Mouse (Mus musculus): ENCODE data around the gene Dnah6.

Dnah6 gene

DNA sequence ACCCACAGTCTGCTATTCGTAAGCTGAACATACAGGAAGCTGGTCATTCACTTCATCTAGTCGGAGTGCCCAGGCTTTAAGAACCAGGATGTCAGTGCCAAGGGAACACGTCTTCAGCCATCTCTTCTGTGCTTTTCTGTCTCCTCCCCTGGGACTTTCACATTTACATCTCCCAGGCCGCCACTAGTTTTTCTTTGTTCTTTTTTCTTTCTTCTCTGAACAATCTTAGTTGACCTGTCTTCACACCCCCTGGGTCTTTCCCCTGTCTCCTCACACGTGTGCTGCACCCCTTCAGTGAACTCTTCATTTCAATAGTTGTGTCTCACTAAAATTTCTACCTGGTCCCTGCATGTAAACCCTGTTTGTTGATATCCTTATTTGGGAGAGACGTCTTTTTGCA lies 179.2 kb downstream of the Dnah6 start:
- no peak for DNase-seq (ENCODE audit: extremely low read depth, low read depth)

DNA sequence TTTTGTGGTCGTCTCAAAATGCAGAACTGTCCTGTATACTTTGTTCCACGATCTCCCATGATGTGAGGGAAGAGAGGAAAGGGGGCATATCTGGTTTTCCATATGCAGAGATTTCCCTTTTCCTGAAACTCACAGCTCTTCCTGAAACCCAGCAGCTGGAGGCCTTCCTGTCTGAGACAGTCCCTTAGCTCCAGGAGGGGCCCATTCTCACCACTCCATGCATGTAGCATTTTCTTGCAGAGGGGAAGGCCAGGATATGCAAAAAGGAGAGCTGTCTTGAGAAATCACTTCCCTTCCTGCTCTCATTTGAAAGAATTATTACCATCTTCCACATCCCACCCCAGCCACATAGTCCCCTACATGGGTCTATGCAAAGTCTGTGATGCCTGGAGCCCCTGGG lies 183.2 kb downstream of the Dnah6 start:
- DNase-seq (ENCODE audit: extremely low read depth, low read depth) = no peak

DNA sequence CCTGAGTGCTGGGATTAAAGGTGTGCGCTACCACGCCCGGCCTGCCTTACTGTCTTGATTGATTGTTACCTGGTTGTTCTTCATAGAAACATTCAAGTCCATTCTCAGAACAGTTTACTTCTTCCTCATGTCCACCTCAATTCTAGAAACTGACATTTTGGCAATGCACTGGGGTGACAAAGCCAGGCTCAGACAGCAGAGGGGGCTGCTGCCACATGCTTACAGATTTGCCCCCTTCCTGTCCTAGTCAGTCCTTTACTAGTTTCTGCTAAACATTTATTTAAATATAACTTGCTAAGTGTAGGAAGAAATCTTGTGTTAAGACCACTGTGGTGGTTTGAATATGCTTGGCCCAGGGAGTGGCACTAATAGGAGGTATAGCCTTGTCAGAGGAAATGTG lies 192.6 kb downstream of the Dnah6 start:
- no peak for DNase-seq (ENCODE audit: extremely low read depth, low read depth)

DNA sequence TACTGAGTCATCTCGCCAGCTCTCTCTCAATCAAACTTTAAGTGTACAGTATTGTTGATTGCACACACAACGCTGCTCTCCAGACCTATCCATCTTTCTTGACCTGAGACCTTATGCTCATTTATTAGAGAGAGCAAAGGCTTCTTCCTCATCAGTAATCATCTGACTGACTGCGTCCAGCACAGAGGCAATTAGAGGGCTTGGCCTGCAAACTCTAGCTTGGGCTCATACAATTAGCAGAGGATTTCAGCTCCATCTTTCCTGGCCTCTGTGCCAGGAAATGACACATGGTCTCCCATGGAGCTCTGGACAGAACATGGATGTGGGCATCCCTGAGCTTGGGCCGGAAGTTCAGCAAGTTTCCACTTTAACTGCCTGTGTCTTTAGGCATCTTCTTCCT lies 193.6 kb downstream of the Dnah6 start:
- no peak for DNase-seq (ENCODE audit: extremely low read depth, low read depth)

DNA sequence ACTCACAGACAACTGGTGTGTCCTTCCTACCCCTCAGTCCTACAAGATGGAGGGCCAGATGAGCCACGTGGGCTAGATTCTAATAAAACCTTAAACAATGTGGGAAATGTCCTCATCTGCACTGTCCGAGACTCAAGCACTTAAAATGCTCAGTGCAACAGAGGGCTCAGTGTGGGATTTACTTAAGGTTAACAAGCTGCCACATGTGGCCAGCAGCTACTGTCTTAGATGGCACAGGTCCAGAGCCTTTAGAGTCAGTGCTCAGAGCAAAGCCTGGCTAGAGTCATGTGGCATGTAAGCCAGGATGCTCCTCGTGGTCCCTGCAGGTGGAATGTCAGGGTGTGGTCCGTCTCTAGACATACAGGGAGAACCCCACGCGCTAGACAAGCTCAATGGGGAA lies 194.6 kb downstream of the Dnah6 start:
- no peak for DNase-seq (ENCODE audit: extremely low read depth, low read depth)

DNA sequence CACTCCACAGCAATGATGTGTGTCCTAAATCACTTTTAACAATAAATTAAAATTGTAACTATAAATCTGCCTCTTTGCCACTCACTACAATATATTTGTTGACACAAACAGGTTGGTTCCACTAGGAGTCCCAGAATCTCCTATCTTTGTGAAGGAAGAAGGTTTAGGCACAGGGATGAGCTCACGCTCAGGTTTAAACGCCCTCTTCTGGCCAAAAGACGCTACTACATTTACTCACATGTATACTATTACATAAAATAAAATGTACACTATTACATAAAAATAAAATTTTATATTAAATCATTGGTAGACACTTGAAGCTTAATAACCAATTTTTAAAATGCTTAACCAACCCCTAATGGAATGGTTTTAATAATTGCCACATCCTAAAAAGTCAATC lies 201.4 kb downstream of the Dnah6 start:
- DNase-seq (ENCODE audit: extremely low read depth, low read depth) = no peak

DNA sequence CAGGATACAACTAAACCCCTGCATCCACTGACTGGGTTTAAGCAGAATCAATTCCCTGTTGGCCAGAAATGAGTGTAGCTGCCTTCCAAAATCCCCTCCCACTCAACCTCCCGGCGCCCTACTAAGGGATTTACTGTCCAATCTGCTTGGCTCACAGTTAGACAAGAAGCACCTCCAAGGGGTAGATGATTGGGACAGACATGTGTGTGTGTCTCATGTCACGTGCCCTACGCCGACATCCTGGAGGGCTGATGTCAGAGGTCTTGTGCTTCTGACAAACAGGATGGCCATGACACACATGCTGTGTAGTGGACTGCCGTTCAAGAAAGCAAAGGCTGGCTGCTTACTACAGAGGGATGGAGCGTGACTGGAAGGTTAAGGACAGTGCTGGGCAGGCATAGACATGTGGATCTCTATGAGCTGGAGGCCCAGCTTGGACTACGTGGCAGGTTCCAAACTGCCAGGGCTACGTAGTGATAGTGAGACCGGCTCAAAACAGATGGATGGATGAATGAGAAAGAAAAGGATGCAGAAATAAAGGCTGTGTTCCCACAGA lies 202.6 kb downstream of the Dnah6 start:
- no peak for DNase-seq (ENCODE audit: extremely low read depth, low read depth)

DNA sequence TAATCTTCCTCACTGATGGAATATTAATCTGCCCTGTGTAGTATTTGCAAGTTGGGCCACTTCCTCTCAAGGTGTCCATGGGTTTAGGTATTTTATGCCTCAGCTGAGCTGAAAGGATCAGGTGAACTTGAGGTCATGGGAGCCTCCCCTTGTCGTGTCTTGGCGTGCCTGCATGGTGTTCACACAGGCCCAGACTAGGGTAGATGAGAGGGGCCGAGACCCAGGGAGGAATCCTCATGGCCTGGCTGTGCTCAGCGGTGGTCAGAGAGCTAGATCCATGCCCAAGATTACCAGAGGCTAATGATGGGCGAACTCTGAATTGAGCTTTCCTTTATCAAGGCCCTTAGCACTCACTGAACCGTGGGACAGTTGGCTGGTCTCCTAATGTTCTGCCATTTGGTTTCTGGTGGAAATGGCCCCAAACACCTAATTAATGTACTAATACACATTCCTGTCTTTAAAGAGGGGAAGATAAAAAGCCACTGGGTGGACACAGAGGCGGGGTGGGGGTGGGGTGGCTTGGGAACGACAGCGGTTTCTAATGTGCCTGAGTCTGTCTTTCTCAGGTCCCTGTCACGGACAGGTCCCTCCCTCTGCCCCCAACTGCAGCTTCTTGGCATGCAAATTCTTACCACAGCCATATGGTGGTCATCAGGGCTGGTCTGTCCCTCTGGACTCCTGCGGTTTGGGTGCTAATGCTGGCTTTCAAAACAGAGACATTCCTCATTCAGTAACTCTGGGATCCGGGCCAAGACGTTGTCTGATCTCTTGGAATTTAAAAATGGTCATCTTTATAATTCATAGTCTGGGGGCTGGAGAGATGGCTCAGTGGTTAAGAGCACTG lies 206.9 kb downstream of the Dnah6 start:
- DNase-seq (ENCODE audit: extremely low read depth, low read depth) = no peak

DNA sequence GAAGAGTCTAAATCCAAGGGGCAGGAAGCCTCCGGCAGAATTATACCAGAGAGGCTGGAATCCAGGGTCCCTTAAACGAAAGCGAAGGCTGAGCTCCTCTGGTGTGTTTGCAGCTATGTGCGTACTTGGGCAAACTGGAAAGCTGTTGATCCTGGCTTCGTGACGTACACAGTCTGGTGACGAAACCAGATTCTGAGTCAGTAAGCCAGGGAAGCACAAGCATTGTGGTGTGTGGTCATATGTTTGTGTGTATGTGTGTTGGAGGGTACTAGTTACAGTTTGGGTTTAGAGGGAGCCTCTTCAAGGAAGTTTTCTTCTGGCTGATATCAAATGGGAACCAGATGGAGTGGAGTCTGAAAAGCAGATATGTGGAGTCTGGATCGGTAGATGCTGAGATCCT lies 208.5 kb downstream of the Dnah6 start:
- no peak for DNase-seq (ENCODE audit: extremely low read depth, low read depth)

DNA sequence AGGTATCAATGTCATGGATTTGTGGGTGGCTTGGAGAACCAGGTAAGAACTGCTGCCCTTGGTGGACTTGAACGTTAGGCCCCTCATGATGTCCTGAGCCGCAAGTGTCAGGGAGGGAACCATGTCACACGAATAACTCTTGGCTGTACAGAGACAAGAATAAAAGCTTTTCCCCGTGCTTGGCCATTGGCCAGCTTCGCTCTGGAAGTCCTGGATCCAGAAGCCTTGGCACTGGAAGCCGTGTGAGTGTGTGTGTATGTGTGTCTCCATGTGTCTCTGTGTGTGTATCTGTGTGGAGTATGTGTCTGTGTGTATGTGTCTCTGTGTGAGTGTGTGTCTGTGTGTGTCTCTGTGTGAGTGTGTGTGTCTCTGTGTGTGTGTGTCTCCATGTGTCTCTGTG lies 209.6 kb downstream of the Dnah6 start:
- DNase-seq (ENCODE audit: extremely low read depth, low read depth) = no peak

DNA sequence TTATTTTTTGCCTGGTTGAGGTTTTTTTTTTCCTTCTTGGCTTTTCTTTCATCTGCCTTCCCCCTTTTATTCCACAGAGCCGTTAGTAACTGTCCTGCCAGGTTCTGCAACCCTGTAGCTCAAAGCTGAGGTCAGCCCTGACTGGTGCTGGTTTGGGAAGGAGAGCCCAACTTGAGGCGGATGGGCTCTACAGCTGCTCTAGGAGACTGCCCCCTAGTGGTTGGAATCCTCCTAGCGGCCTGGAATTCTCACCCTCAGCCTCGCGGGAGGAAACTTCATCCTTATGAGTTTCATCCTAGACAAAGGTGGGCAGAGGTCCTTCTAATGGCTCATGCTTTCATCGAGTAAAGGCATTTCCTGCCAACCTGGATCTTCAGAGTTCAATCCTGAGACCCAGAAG lies 211.4 kb downstream of the Dnah6 start:
- DNase-seq (ENCODE audit: extremely low read depth, low read depth) = no peak

DNA sequence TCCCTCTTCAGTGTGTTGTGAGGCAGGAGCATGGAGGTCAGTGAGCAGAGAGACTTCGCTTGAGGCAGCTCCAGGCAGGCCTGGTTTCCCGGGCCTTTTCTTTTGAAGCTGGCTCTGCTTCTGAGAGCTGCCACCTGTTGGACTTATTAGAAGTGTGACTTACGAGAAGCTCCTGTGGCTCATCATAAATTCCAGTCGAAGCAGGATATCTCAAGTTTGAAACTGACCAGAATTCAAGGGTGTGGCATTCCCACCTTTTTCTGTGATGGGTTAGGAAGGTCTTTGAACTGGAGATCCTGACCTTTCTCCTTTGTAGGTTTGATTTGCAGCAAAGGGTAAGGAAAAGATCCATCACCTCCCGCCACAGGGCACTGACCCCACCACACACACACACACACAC lies 217.8 kb downstream of the Dnah6 start:
- no peak for DNase-seq (ENCODE audit: extremely low read depth, low read depth)

DNA sequence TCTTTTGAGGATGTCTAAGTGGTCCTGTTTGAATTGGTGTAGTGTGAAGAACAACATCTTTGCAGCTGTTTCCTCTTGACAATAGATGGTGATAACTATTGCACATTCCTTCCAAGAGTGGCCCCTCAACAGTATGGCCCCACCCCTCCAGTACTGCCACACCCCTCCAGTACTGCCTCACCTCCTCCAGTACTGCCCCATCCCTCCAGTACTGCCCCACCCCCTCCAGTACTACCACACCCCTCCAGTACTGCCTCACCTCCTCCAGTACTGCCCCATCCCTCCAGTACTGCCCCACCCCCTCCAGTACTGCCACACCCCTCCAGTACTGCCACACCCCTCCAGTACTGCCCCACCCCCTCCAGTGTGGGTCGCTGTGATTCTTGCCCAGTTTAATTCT lies 219.1 kb downstream of the Dnah6 start:
- no peak for DNase-seq (ENCODE audit: extremely low read depth, low read depth)

DNA sequence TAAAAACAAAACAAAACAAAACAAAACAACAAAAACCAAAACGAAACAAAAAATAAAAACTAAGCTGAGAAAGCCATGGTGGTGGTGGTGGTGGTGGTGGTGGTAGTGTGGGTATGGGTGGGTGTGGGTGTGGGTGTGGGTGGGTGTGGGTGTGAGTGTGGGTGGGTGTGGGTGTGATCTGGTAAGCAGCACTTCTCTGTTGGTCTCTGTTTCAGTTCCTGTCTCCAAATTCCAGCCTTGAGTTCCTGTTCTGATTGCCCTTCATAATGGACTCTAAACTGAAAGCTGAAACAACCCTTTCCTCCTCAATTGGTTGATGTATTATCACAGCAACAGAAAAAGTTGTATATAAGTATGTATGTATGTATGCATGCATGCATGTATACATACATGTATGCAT lies 222.6 kb downstream of the Dnah6 start:
- DNase-seq (ENCODE audit: extremely low read depth, low read depth) = no peak

DNA sequence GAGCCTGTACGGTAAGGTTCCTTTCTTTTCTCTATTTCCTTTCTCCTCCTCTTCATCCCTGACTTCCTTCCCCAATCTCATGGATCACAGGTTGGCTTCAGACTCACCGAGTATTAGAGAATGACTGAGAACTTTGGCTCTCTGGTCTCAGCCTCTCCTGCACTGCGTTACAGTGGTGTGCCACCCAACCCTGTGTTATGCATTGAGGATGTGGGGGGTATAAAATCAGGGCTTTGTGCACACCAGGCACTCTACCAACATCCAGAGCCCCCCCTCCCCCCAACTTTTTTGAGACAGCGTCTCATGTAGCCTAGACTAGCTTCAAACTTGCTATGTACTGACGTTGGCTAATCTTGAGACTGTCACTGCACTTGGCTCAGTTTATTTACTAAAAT lies 227.8 kb downstream of the Dnah6 start:
- DNase-seq (ENCODE audit: extremely low read depth, low read depth) = no peak

DNA sequence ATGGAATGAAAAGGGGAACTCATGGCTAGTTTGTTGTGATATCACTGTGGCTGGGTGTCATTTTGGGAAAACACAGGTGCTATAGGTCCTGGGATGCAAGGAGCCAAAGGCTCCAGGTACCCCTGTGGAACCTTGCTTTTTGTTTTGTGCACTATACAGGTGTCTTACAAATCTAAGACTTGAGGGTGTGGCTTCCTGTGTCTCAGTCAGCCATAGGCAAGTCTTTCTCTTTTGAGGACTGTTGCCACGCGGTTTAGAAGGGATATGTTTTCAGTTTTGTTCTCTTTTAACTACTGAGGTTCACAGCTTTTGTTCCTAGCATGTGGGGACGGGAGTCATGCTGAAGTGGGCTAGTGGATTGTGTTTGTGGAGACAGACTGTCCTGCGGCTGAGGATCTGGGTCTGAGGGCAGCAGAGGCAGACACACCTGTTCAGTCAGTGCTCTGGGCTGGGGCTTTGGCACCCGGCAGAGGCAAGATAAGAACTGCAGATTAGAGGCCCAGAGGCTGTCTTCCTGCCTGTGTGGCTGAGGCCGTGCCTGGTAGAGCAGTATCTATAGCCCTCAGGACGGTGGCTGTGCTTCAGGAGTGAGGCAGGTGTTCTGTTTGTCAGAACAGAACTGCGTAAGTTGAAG lies 228.3 kb downstream of the Dnah6 start:
- no peak for DNase-seq (ENCODE audit: extremely low read depth, low read depth)

DNA sequence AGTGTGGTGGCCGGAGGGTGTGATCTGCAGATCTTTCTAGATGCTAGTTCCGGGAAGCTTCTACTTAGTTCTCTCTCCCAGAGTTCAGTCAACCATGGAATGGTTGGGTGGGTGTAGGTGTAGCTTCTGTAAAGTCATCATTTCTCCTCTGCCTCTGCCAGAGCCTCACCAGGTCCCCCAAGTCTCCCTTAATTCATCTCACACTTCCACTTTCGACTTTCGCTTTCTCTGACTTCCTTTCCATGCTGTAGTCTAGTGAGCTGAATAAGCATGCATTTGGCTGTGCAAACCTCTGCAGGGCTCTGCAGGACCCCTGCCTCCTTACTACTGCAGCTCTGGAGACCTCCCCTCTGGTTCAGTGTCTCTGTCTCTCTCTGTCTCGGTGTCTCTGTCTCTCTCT lies 231.2 kb downstream of the Dnah6 start:
- no peak for DNase-seq (ENCODE audit: extremely low read depth, low read depth)

DNA sequence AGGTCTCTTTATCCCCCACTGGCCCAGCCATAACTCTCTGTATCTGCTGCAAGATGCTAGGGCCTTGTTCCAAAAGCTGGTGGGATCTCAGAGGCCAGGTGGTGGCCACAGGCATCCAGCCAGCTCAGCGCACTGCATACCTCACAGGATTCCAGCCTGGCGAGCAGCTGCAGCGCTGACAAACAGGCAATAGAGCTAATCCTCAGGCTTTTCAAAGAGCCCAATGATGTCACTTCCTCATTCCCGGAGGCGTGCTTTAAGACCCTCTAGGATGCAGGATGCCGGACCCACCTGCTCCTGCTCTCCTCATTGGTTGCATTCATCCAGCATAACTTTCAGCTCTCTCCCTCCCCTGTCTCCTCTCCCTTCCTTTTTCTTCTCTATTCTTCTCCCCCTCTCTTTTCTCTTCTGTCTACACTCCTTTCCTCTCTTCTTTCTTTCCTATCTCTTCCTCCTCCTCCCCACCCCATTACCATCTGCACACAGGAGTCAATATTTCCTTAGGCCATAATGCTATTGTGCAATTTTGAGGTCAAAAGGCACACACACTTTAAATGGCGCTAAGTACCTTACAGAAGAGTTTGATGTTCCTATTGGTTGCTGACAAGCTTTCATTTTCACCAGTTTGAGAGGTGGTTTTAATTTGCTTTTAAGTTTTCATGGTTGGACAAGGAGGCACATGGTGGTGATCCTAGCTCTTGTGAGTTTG lies 232.3 kb downstream of the Dnah6 start:
- no peak for DNase-seq (ENCODE audit: extremely low read depth, low read depth)

DNA sequence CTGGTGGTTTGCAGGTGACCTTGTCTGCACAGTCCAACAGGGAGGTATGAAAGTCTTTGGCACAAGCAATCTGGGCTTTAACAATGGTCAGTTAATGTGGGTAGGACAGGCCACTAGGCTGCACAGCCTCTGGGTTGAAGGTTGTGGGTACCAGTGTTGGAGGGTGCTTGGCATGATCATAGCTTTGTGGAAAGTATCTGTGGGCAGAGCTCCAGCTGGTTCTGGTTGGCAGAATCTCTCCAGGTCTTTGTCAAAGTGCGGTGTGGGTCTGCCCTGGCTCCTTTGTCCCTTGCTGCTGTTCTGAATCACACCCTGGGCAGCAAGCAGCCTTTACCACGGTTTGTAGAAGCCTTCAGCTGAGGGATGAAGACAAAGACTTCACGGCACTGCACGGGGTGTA lies 238.9 kb downstream of the Dnah6 start:
- no peak for DNase-seq (ENCODE audit: extremely low read depth, low read depth)

DNA sequence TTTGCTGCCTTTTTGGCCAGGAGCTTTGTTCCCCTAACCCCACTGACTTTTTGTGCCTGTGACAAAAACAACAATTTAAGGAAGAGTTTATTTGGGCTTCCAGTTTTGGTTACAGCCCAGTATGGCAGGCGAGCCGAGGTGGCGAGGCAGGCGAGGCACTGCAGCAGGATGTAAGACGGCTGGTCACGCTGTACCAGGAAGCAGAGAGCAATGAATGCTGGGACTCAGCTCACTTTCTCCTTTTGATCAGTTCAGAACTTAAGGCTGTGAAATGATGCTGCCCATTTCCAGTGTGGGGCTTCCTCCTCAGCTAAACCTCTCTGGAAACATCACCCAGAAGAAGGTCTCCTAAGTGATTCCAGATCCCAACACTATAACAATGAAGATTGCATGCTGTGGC lies 239.6 kb downstream of the Dnah6 start:
- DNase-seq (ENCODE audit: extremely low read depth, low read depth) = no peak

DNA sequence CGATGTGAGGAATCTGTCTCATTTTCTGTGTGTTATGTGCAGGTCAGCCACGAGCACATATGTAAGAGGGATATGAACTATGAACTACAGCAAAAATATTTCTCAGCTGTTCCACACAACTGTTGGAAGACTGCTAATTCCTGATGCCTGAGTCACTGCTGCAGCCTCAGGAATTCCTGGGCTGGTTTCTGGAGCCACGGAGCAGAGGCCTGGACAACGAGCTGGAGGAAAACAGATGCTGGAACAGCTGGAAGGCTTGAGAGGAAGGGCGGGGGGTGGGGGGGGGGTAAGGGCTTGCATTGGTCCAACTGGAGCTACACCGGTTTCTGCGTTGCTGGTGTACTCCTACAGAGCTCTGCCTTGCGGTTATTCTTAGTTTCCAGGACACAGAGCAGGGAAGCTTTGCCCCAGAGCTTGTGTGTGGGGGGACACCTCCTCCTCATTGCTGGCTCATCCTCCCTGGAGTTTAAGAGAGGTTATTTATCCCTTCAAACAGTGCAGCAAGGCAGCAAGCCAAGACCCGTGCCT lies 240.3 kb downstream of the Dnah6 start:
- DNase-seq (ENCODE audit: extremely low read depth, low read depth) = no peak

DNA sequence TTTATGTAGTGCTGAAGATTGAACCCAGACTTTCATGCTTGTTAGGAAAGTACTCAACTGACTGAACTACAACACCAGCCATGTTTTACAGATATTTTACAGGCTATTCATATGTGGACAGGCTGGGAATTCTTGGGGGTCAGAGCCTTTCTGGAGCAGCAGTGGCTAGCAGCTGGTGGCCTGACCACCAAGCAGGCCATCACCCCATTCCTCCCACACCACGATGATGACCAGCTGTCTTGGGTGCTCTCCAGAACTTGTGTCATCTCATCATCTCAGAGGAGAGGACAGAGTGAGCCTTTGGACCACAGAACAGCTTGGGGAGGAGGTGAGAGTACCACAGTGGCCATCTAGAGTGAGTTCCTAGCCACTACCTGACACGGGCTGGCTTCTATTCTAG lies 244.6 kb downstream of the Dnah6 start:
- DNase-seq (ENCODE audit: extremely low read depth, low read depth) = no peak

Data from MEL-GATA-1-ER (cell line).